In genomic region chr8:122805349-122805748, GRCm38 (mm10) we compare ENCODE assay signal across 10 mouse cellular contexts. TPM values are rescaled to one million over a fixed set of nuclear protein-coding genes. Genes with fewer than 3 reads are reported as not detected.
DNase-seq lines count a peak whose midpoint lies in the region; ATAC-seq lines count a peak whose summit lies in the region.
"Had no signal": no experiment of that assay in that cellular context is flagged by ENCODE, and none has a peak within 500 bp of the region (broad histone marks: within the 10 kb centered on the region; RNA-seq: fewer than 3 reads in every experiment).

No protein-coding gene starts in this region.

- H3K36me3 ChIP-seq in forebrain, embryonic 16.5 days (ENCODE audit: control insufficient read depth, insufficient read depth) = no peaks in the 10 kb centered on the region
- no peaks in the 10 kb centered on the region for H3K36me3 ChIP-seq in intestine, embryonic 16.5 days (ENCODE audit: control insufficient read depth, insufficient read depth, low read length)

- no peak overlapping the region for H3K9ac ChIP-seq in forebrain, embryonic 16.5 days (replicated peaks; ENCODE audit: low read depth, low read length)
- H3K9ac ChIP-seq in intestine, embryonic 16.5 days (ENCODE audit: low read depth, low read length) = no peak overlapping the region

- no peak overlapping the region for H3K4me3 ChIP-seq in forebrain, embryonic 16.5 days (replicated peaks; ENCODE audit: low read length)
- no peak overlapping the region for H3K4me3 ChIP-seq in intestine, embryonic 16.5 days (ENCODE audit: low read length)

- H3K27me3 ChIP-seq in forebrain, embryonic 16.5 days (replicated peaks; ENCODE audit: control insufficient read depth, insufficient read depth, low read length) = 0 out of 2 replicates have a peak, but pooled peaks cover 6% of the 10 kb centered on the region
- H3K27me3 ChIP-seq in intestine, embryonic 16.5 days (replicated peaks; ENCODE audit: control insufficient read depth, insufficient read depth, low read length) = no peaks in the 10 kb centered on the region

- H3K9me3 ChIP-seq in forebrain, embryonic 16.5 days (ENCODE audit: control insufficient read depth, low read length) = no peaks in the 10 kb centered on the region
- H3K9me3 ChIP-seq in intestine, embryonic 16.5 days (ENCODE audit: control insufficient read depth, low read length) = no peaks in the 10 kb centered on the region

- ATAC-seq in forebrain, embryonic 16.5 days = peak; percentile 59
- no peak for ATAC-seq in intestine, embryonic 16.5 days

- 3% methylated on average over 3 of the region's 3 CpGs for WGBS in forebrain, embryonic 16.5 days
- 66% methylated on average over 3 of the region's 3 CpGs for WGBS in intestine, embryonic 16.5 days

- H3K27ac ChIP-seq in forebrain, embryonic 16.5 days (ENCODE audit: low read length) = peak overlapping the region; percentile 96
- no peak overlapping the region for H3K27ac ChIP-seq in intestine, embryonic 16.5 days (ENCODE audit: low read length)

- DNase-seq in 3T3-L1 (ENCODE audit: low read depth, low spot score) = peak; percentile 59
- DNase-seq in adrenal gland, postnatal 25 days = peak; percentile 63
- DNase-seq in left cerebral cortex, postnatal 4 days = peak; percentile 97
- no peak for DNase-seq in urinary bladder, postnatal 36 days (ENCODE audit: low spot score in 2 of 2)
- DNase-seq in testis, postnatal 10 days (ENCODE audit: low spot score) = no peak
- DNase-seq in ovary, postnatal 14 days (ENCODE audit: low spot score) = no peak

- peaks cover 58% of the 10 kb centered on the region for H3K4me1 ChIP-seq in forebrain, embryonic 16.5 days (replicated peaks; ENCODE audit: control insufficient read depth, insufficient read depth, low read length)
- H3K4me1 ChIP-seq in intestine, embryonic 16.5 days (ENCODE audit: control insufficient read depth, insufficient read depth, low read length) = no peaks in the 10 kb centered on the region

- peak overlapping the region; percentile 5; the same call in 1 of the 2 replicates for H3K4me2 ChIP-seq in forebrain, embryonic 16.5 days (ENCODE audit: low read length)
- no peak overlapping the region for H3K4me2 ChIP-seq in intestine, embryonic 16.5 days (ENCODE audit: low read depth, low read length)

- intact Hi-C loops in left cerebral cortex, postnatal 4 days (cut with DNase I) = no loop called here

RNA-seq across cellular contexts. Expression of gene Acsf3, which starts 30.1 kb away (rescaled TPM):
- total RNA-seq in adrenal gland, postnatal 25 days (2021) = 36.6 and 40.9 TPM in 2 replicates
- 13.6 and 15.9 TPM in 2 replicates for polyA plus RNA-seq in forebrain, embryonic 16.5 days (2015; fragmentation: Nextera tagmentation; extraction: Ambion mirVana)
- 10 to 100 TPM; 17.4 to 17.8 TPM for total RNA-seq in left cerebral cortex, postnatal 4 days (2021)
- 31.4 and 34.5 TPM in 2 replicates for polyA plus RNA-seq in intestine, embryonic 16.5 days (2015; fragmentation: Nextera tagmentation; extraction: Ambion mirVana)

RNA-seq across cellular contexts. Expression of gene Cdh15, which starts 42.4 kb away (rescaled TPM):
- 0.55 TPM in 1 of 2 replicates, not detected in the other for total RNA-seq in adrenal gland, postnatal 25 days (2021)
- polyA plus RNA-seq in forebrain, embryonic 16.5 days (2015; fragmentation: Nextera tagmentation; extraction: Ambion mirVana) = 1.2 and 1.6 TPM in 2 replicates
- 1 to 10 TPM; 1.2 to 1.7 TPM for total RNA-seq in left cerebral cortex, postnatal 4 days (2021)
- polyA plus RNA-seq in intestine, embryonic 16.5 days (2015; fragmentation: Nextera tagmentation; extraction: Ambion mirVana) = 0.11 and 0.24 TPM in 2 replicates
- total RNA-seq: liver, adult 2 months had no signal
- polyA plus RNA-seq: small intestine, adult 2 months had no signal

Comparison
In these comparisons a context has a peak if more than half of its experiments do, and no peak if none do; other contexts are left out.
1. DNase-seq: peak in 3T3-L1 (single experiment), adrenal gland, postnatal 25 days (single experiment) and left cerebral cortex, postnatal 4 days (single experiment); none in urinary bladder, postnatal 36 days (0 of 2), testis, postnatal 10 days (single experiment) and ovary, postnatal 14 days (single experiment).